Mouse (Mus musculus): ENCODE results near the gene Nod2.

GRCm38 (mm10) chr8:88673859-88674258 is 26.7 kb downstream of the Nod2 start:
- no peak for TF ChIP-seq MAX (IDR thresholded peaks at IDR 0.05)
- TF ChIP-seq CTCF (IDR thresholded peaks at IDR 0.05; ENCODE audit: control insufficient read depth, insufficient read depth, insufficient read length), result no peak
- TF ChIP-seq MYOG (IDR thresholded peaks at IDR 0.05; ENCODE audit: control insufficient read depth, extremely low read depth, insufficient read length), result no peak

All from C2C12 (cell line).